Mouse (Mus musculus) embryonic facial prominence, embryonic 14.5 days (tissue): ENCODE data around the gene Olfr201. TPM values are rescaled to one million over a fixed set of nuclear protein-coding genes. Genes with fewer than 3 reads are reported as not detected.
"Not testable (repeated sequence)": the region's sequence is repeated elsewhere in the genome, so short reads cannot be mapped to it uniquely, and the experiment has no call there.

ENCODE experiments used
- ATAC-seq: fragments of 200-750 bp; cut with Nextera tagmentation; 2 replicates; pipeline ENCODE4 v1.8.0; 2017; ENCODE audit warnings: low read depth, moderate number of reproducible peaks, moderate TSS enrichment
- DNase-seq: peaks from one replicate; pipeline ENCODE4 v3.0.0-alpha.2; 2015; ENCODE audit warnings: low spot score
- H3K27ac ChIP-seq: fragments of 300-500 bp; sonication (generic); replicated peaks from 2 replicates; pipeline ENCODE4 v1.5.1; 2014; ENCODE audit warnings: low read depth, mild to moderate bottlenecking, low read length, moderate library complexity
- H3K27me3 ChIP-seq: fragments of 300-500 bp; sonication (generic); replicated peaks from 2 replicates; pipeline ENCODE4 v1.6.1; 2014; ENCODE audit warnings: low read length; ENCODE audit not compliant: control insufficient read depth, insufficient read depth
- H3K36me3 ChIP-seq: fragments of 300-500 bp; sonication (generic); 2 replicates; pipeline ENCODE4 v1.6.1; 2014; ENCODE audit warnings: low read length, mixed read lengths; ENCODE audit not compliant: control insufficient read depth, insufficient read depth
- H3K4me1 ChIP-seq: fragments of 300-500 bp; sonication (generic); 2 replicates; pipeline ENCODE4 v1.6.1; 2014; ENCODE audit warnings: antibody characterized with exemption, low read length; ENCODE audit not compliant: control insufficient read depth, insufficient read depth
- H3K4me2 ChIP-seq: fragments of 300-500 bp; sonication (generic); 2 replicates; pipeline ENCODE4 v1.6.1; 2014; ENCODE audit warnings: low read depth, mild to moderate bottlenecking, low read length, moderate library complexity, mixed read lengths
- H3K4me3 ChIP-seq: fragments of 300-500 bp; sonication (generic); 2 replicates; pipeline ENCODE4 v1.5.1; 2014; ENCODE audit warnings: low read depth, mild to moderate bottlenecking, low read length
- H3K9ac ChIP-seq: fragments of 300-500 bp; sonication (generic); 2 replicates; pipeline ENCODE4 v1.6.1; 2014; ENCODE audit warnings: low read depth, mild to moderate bottlenecking, low read length, moderate library complexity, mixed read lengths
- H3K9me3 ChIP-seq: fragments of 300-500 bp; sonication (generic); 2 replicates; pipeline ENCODE4 v1.6.1; 2016; ENCODE audit warnings: low read length; ENCODE audit not compliant: control insufficient read depth
- WGBS: fragments of 180-500 bp; shearing (Covaris S2); extraction: QIAGEN DNeasy Blood & Tissue Kit; methylation state at CpG from one replicate; pipeline ENCODE4 v1.1.7; 2014; 5-methylcytosine and 5-hydroxymethylcytosine counted together
- polyA plus RNA-seq: library from polyadenylated mRNA; unstranded; fragments of >200 nt; fragmentation: Nextera tagmentation; extraction: Ambion mirVana; gene quantifications from 2 replicates; pipeline ENCODE4 v1.2.1, GENCODE M21; 2014

Olfr201 gene
- polyA plus RNA-seq, 1 experiment from 2014 or later = 0.04 TPM

DNA sequence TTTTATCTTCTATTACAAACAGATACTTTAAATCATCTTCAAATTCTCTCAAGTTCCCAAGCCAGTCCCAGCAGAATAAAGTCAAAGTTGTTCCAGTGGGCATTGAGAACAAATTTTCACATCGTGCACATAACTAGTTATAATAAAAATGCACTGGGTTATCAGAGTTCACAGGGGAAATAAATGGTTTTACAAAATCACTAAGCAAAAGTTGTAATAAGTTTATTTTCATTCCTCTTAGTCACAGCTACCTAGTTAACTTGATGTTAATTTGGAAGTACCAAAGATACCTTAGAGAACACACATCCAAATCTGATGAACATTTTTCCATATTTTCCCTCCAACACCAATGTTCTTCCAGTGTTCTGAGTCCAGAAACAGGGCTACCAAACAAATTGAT, 52.8 kb downstream of the Olfr201 start, which contains the start of gene Olfr199:
Olfr199 (minus strand) TSS at position 101 of the 400 bp plus-strand sequence.
- H3K9me3 ChIP-seq, H3K36me3 ChIP-seq, H3K4me2 ChIP-seq, H3K4me3 ChIP-seq, H3K27ac ChIP-seq, ATAC-seq, H3K9ac ChIP-seq, H3K4me1 ChIP-seq, H3K27me3 ChIP-seq, DNase-seq: not testable (repeated sequence)
- 75% methylated on average over 1 of the region's 1 CpGs for WGBS

DNA sequence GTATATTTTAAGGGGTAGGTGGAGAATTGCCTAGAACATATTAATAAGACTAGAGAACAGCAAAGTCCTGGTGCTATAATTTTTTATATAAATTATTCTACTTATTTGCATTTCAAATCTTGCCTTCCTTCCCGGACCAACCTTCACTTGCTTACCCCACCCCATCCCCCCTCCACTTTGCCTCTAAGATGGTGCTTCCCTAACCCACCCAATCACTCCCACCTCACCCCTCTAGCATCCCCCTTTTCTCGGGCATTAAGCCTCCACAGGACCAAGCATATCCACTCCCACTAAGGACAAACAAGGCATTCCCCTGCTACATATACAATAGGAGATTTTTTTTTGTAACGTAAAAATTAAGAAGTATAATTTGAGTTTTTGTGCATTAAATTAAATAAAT, 54.6 kb downstream of the Olfr201 start:
- not testable (repeated sequence) for H3K36me3 ChIP-seq, DNase-seq, H3K4me2 ChIP-seq, H3K4me1 ChIP-seq, H3K9ac ChIP-seq, H3K9me3 ChIP-seq, H3K27ac ChIP-seq, ATAC-seq, H3K27me3 ChIP-seq, H3K4me3 ChIP-seq
- WGBS = 80% methylated on average over 3 of the region's 3 CpGs

Other genes with a start within 250 kb of the Olfr201 start
- not detected in 2 replicates for gene Olfr186, start 242.3 kb downstream of the Olfr201 start, polyA plus RNA-seq
- gene Olfr187, start 232.9 kb downstream of the Olfr201 start, polyA plus RNA-seq = not detected in 2 replicates
- gene Olfr190, start 194.6 kb downstream of the Olfr201 start, polyA plus RNA-seq = not detected in 2 replicates
- gene Olfr191, start 182.8 kb downstream of the Olfr201 start, polyA plus RNA-seq = not detected in 2 replicates
- gene Olfr193, start 160.8 kb downstream of the Olfr201 start, polyA plus RNA-seq = not detected in 2 replicates
- gene Olfr194, start 151.6 kb downstream of the Olfr201 start, polyA plus RNA-seq = not detected in 2 replicates
- not detected in 2 replicates for gene Olfr195, start 125.6 kb downstream of the Olfr201 start, polyA plus RNA-seq
- gene Olfr196, start 102.2 kb downstream of the Olfr201 start, polyA plus RNA-seq = not detected in 2 replicates
- gene Olfr198, start 69.1 kb downstream of the Olfr201 start, polyA plus RNA-seq = not detected in 2 replicates
- gene Olfr199, start 52.9 kb downstream of the Olfr201 start, polyA plus RNA-seq = not detected in 2 replicates
- not detected in 2 replicates for gene Olfr202, start 14.2 kb upstream of the Olfr201 start, polyA plus RNA-seq
- gene Olfr203, start 26.2 kb upstream of the Olfr201 start, polyA plus RNA-seq = not detected in 2 replicates
- gene Olfr204, start 45.6 kb upstream of the Olfr201 start, polyA plus RNA-seq = not detected in 2 replicates
- not detected in 2 replicates for gene Olfr205, start 58.5 kb upstream of the Olfr201 start, polyA plus RNA-seq
- gene Olfr206, start 76.6 kb upstream of the Olfr201 start, polyA plus RNA-seq = not detected in 2 replicates
- not detected in 2 replicates for gene Olfr209, start 91.4 kb upstream of the Olfr201 start, polyA plus RNA-seq
- 0.12 and 0.17 TPM in 2 replicates for gene Gabrr3, start 134.7 kb upstream of the Olfr201 start, polyA plus RNA-seq
- gene Riox2, start 199.1 kb upstream of the Olfr201 start, polyA plus RNA-seq = 28.4 and 31.8 TPM in 2 replicates